12 mouse cellular contexts compared by ENCODE assay signal in the genomic region with DNA sequence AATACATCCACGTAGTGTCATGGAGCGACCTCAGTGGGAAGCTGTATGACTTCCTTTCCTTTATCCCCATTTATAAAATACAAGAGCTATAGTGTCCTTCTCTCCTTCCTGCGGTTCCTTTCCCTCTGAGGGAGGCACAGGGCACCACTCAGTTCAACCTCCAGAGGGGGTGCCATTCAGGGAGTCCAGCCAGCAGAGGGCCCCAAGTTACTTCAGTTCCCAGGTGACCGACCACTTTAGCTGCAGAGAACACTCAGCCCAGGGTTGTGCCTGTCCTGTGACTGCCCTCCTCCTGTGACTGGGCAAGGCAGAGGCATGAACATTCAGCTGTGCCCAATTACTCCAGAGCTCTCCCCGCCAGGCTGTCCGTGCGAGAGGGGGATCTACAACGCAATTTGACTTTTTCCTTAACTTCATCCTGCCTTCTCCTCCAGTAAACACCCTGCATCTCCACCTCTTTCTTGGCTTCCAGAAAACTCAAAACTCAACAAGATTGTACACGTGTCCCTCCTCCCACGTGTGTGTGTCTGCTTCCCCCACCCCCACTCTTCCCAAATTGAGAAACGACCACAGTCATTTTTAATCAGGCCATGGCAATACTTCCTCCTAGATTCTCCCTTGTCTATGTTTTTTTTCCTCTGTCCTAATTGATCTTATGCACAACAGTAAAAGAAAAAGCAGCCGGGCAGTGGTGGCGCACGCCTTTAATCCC. TPM values are rescaled to one million over a fixed set of nuclear protein-coding genes. Genes with fewer than 3 reads are reported as not detected.
DNase-seq lines count a peak whose midpoint lies in the region; ATAC-seq and TF ChIP-seq lines count a peak whose summit lies in the region.
"Had no signal": no experiment of that assay in that cellular context is flagged by ENCODE, and none has a peak within 500 bp of the region (broad histone marks: within the 10 kb centered on the region; RNA-seq: fewer than 3 reads in every experiment).

No protein-coding gene starts in this region.

- no peaks in the 10 kb centered on the region for H3K9me3 ChIP-seq in intestine, postnatal 0 days (ENCODE audit: control insufficient read depth)
- no peaks in the 10 kb centered on the region for H3K9me3 ChIP-seq in intestine, embryonic 15.5 days
- no peaks in the 10 kb centered on the region for H3K9me3 ChIP-seq in stomach, postnatal 0 days (ENCODE audit: control insufficient read depth, low read length)
- H3K9me3 ChIP-seq: embryonic facial prominence, embryonic 10.5 days; hindbrain, embryonic 10.5 days; liver, embryonic 13.5 days had no signal

- no peak overlapping the region for H3K4me3 ChIP-seq in intestine, postnatal 0 days (ENCODE audit: low read depth, low read length)
- H3K4me3 ChIP-seq in intestine, embryonic 15.5 days (replicated peaks) = no peak overlapping the region
- H3K4me3 ChIP-seq in stomach, postnatal 0 days (ENCODE audit: low read depth, low read length) = no peak overlapping the region
- H3K4me3 ChIP-seq: embryonic facial prominence, embryonic 10.5 days; hindbrain, embryonic 10.5 days; liver, embryonic 13.5 days had no signal

- 62% methylated on average over 14 of the region's 14 CpGs for WGBS in intestine, postnatal 0 days
- WGBS in intestine, embryonic 15.5 days = 59% methylated on average over 14 of the region's 14 CpGs
- WGBS in stomach, postnatal 0 days = 60% methylated on average over 14 of the region's 14 CpGs

- TF ChIP-seq CTCF in intestine, postnatal 0 days (IDR thresholded peaks at IDR 0.05; ENCODE audit: low read depth) = peak; percentile 63
- peak; percentile 65 for TF ChIP-seq CTCF in stomach, postnatal 0 days (IDR thresholded peaks at IDR 0.05; ENCODE audit: low read depth)

- no peak overlapping the region for H3K4me2 ChIP-seq in intestine, postnatal 0 days (replicated peaks; ENCODE audit: low read depth)
- H3K4me2 ChIP-seq in intestine, embryonic 15.5 days (replicated peaks) = no peak overlapping the region
- H3K4me2 ChIP-seq in stomach, postnatal 0 days (replicated peaks; ENCODE audit: low read depth) = no peak overlapping the region
- H3K4me2 ChIP-seq: liver, embryonic 13.5 days had no signal

- H3K9ac ChIP-seq in intestine, postnatal 0 days (ENCODE audit: low read depth, low read length) = no peak overlapping the region
- H3K9ac ChIP-seq in intestine, embryonic 15.5 days = no peak overlapping the region
- H3K9ac ChIP-seq in stomach, postnatal 0 days (ENCODE audit: low read length) = no peak overlapping the region
- H3K9ac ChIP-seq: liver, embryonic 13.5 days had no signal

- H3K27me3 ChIP-seq in intestine, postnatal 0 days (replicated peaks; ENCODE audit: control insufficient read depth, insufficient read depth, low read length) = no peaks in the 10 kb centered on the region
- H3K27me3 ChIP-seq in intestine, embryonic 15.5 days (replicated peaks) = 0 out of 2 replicates have a peak, but pooled peaks cover 2% of the 10 kb centered on the region
- H3K27me3 ChIP-seq in stomach, postnatal 0 days (ENCODE audit: control insufficient read depth, insufficient read depth, low read length) = no peaks in the 10 kb centered on the region

- H3K36me3 ChIP-seq in intestine, postnatal 0 days (ENCODE audit: control insufficient read depth, insufficient read depth) = no peaks in the 10 kb centered on the region
- H3K36me3 ChIP-seq in intestine, embryonic 15.5 days = no peaks in the 10 kb centered on the region
- no peaks in the 10 kb centered on the region for H3K36me3 ChIP-seq in stomach, postnatal 0 days (ENCODE audit: control insufficient read depth, insufficient read depth, low read length)
- H3K36me3 ChIP-seq: embryonic facial prominence, embryonic 10.5 days; hindbrain, embryonic 10.5 days; liver, embryonic 13.5 days had no signal

- H3K27ac ChIP-seq in intestine, postnatal 0 days (ENCODE audit: low read depth, low read length) = no peak overlapping the region
- no peak overlapping the region for H3K27ac ChIP-seq in intestine, embryonic 15.5 days
- no peak overlapping the region for H3K27ac ChIP-seq in stomach, postnatal 0 days (replicated peaks)
- H3K27ac ChIP-seq: embryonic facial prominence, embryonic 10.5 days; hindbrain, embryonic 10.5 days; liver, embryonic 13.5 days had no signal

- H3K4me1 ChIP-seq in intestine, postnatal 0 days (replicated peaks; ENCODE audit: control insufficient read depth, insufficient read depth, low read length) = no peaks in the 10 kb centered on the region
- no peaks in the 10 kb centered on the region for H3K4me1 ChIP-seq in intestine, embryonic 15.5 days (replicated peaks)
- no peaks in the 10 kb centered on the region for H3K4me1 ChIP-seq in stomach, postnatal 0 days (replicated peaks; ENCODE audit: control insufficient read depth, insufficient read depth)
- H3K4me1 ChIP-seq: embryonic facial prominence, embryonic 10.5 days; liver, embryonic 13.5 days had no signal

- no peak for TF ChIP-seq EP300 in stomach, postnatal 0 days (optimal IDR thresholded peaks at IDR 0.05)

- ATAC-seq in intestine, postnatal 0 days = no peak
- no peak for ATAC-seq in intestine, embryonic 15.5 days
- 0 out of 2 replicates have a peak, but pooled peaks have one; percentile 59 for ATAC-seq in stomach, postnatal 0 days (ENCODE audit: low FRiP score, low TSS enrichment)
- ATAC-seq in activated CD4-positive, CD25-positive, alpha-beta regulatory T cell, adult 4 months = no peak
- ATAC-seq: midbrain, embryonic 16.5 days had no signal

- peak; percentile 25 for DNase-seq in thymus, postnatal 4 days
- DNase-seq in thymus, adult 18-20 months = no peak
- DNase-seq in brain, adult 2 months (ENCODE audit: low read depth, low spot score) = peak; percentile 65
- DNase-seq in stomach, postnatal 0 days (ENCODE audit: low spot score) = peak; percentile 53
- no peak for DNase-seq in B cell, adult 2 months
- DNase-seq: liver, embryonic 13.5 days had no signal

RNA-seq across cellular contexts. Expression of a gene that starts 6.1 kb away (rescaled TPM):
- polyA plus RNA-seq in intestine, postnatal 0 days (2015; fragmentation: Nextera tagmentation; extraction: Ambion mirVana) = 8.0 and 8.3 TPM in 2 replicates
- polyA plus RNA-seq in intestine, embryonic 15.5 days (2015; fragmentation: Nextera tagmentation; extraction: Ambion mirVana) = 20.2 and 20.4 TPM in 2 replicates
- polyA plus RNA-seq in stomach, postnatal 0 days (2015; fragmentation: Nextera tagmentation; extraction: Ambion mirVana) = 12.2 and 14.3 TPM in 2 replicates
- polyA plus RNA-seq in activated CD4-positive, CD25-positive, alpha-beta regulatory T cell, adult 4 months (2017; shearing (Covaris generic)) = not detected

RNA-seq across cellular contexts. Expression of a gene that starts 18.1 kb away (rescaled TPM):
- 0.17 and 0.22 TPM in 2 replicates for polyA plus RNA-seq in intestine, postnatal 0 days (2015; fragmentation: Nextera tagmentation; extraction: Ambion mirVana)
- polyA plus RNA-seq in intestine, embryonic 15.5 days (2015; fragmentation: Nextera tagmentation; extraction: Ambion mirVana) = 0.24 and 0.37 TPM in 2 replicates
- polyA plus RNA-seq in stomach, postnatal 0 days (2015; fragmentation: Nextera tagmentation; extraction: Ambion mirVana) = 0.21 and 0.23 TPM in 2 replicates
- under 1 TPM in 1 of 2 experiments, not detected in 1; 0.11 TPM for polyA plus RNA-seq in activated CD4-positive, CD25-positive, alpha-beta regulatory T cell, adult 4 months (2017; shearing (Covaris generic))
- polyA plus RNA-seq: liver, embryonic 13.5 days had no signal

RNA-seq across cellular contexts. Expression of a gene that starts 21.3 kb away (rescaled TPM):
- polyA plus RNA-seq in intestine, postnatal 0 days (2015; fragmentation: Nextera tagmentation; extraction: Ambion mirVana) = not detected in 2 replicates
- polyA plus RNA-seq in intestine, embryonic 15.5 days (2015; fragmentation: Nextera tagmentation; extraction: Ambion mirVana) = not detected in 2 replicates
- polyA plus RNA-seq in stomach, postnatal 0 days (2015; fragmentation: Nextera tagmentation; extraction: Ambion mirVana) = not detected in 2 replicates
- not detected for polyA plus RNA-seq in activated CD4-positive, CD25-positive, alpha-beta regulatory T cell, adult 4 months (2017; shearing (Covaris generic))
- polyA plus RNA-seq: embryonic facial prominence, embryonic 10.5 days; hindbrain, embryonic 10.5 days; liver, embryonic 13.5 days; midbrain, embryonic 16.5 days had no signal

RNA-seq across cellular contexts. Expression of a gene that starts 27.7 kb away (rescaled TPM):
- 60.0 and 61.6 TPM in 2 replicates for polyA plus RNA-seq in intestine, postnatal 0 days (2015; fragmentation: Nextera tagmentation; extraction: Ambion mirVana)
- 60.5 and 92.0 TPM in 2 replicates for polyA plus RNA-seq in intestine, embryonic 15.5 days (2015; fragmentation: Nextera tagmentation; extraction: Ambion mirVana)
- 64.9 and 65.7 TPM in 2 replicates for polyA plus RNA-seq in stomach, postnatal 0 days (2015; fragmentation: Nextera tagmentation; extraction: Ambion mirVana)
- 10 to 100 TPM; 39.9 to 45.0 TPM for polyA plus RNA-seq in activated CD4-positive, CD25-positive, alpha-beta regulatory T cell, adult 4 months (2017; shearing (Covaris generic))

Comparison
In these comparisons a context has a peak if more than half of its experiments do, and no peak if none do; other contexts are left out.
1. DNase-seq: peak in thymus, postnatal 4 days (single experiment), brain, adult 2 months (single experiment) and stomach, postnatal 0 days (single experiment); none in thymus, adult 18-20 months (0 of 2) and B cell, adult 2 months (0 of 2).